ENCODE assay signal across 7 mouse cellular contexts in the genomic region with DNA sequence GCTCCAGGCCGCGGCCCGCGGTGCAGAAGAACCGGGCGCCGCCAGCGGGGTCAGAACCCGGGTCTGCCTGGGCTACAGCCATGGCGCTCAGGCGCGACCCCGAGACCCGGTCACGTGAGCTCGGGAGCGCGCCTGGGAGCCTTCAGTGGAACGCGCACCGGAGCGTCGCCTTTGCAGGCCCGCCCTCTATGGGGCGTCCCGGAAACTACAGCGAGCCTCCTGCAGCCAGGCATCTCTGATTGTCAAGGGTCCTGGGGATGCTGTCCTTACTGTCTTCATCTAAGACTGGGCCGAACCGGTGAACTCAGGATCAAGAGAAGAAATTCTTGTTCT. TPM values are rescaled to one million over a fixed set of nuclear protein-coding genes. Genes with fewer than 3 reads are reported as not detected.
A peak's percentile ranks its signal among the peaks of the same experiment; 100 is the strongest.
DNase-seq lines count a peak whose midpoint lies in the region; ATAC-seq lines count a peak whose summit lies in the region.

Gene Thumpd2, minus strand, starts transcription at position 104 of the 333 bp plus-strand sequence.

- peak within 1 kb of the TSS; percentile 81 for H3K4me3 ChIP-seq in embryonic facial prominence, embryonic 12.5 days
- H3K4me3 ChIP-seq in limb, embryonic 11.5 days (ENCODE audit: low read depth, low read length): peak within 1 kb of the TSS; percentile 62
- peak within 1 kb of the TSS; percentile 88 for H3K4me3 ChIP-seq in midbrain, embryonic 14.5 days (replicated peaks; ENCODE audit: low read depth, low read length)

- H3K27ac ChIP-seq in embryonic facial prominence, embryonic 12.5 days: peak within 1 kb of the TSS; percentile 73
- no peak within 1 kb of the TSS for H3K27ac ChIP-seq in limb, embryonic 11.5 days (replicated peaks; ENCODE audit: low read depth, low read length)
- peak within 1 kb of the TSS; percentile 61 for H3K27ac ChIP-seq in midbrain, embryonic 14.5 days (replicated peaks; ENCODE audit: low read depth, low read length)

- peak; percentile 84 for ATAC-seq in embryonic facial prominence, embryonic 12.5 days (ENCODE audit: insufficient number of reproducible peaks, insufficient read depth, low FRiP score, low TSS enrichment)
- peak; percentile 89 for ATAC-seq in limb, embryonic 11.5 days (ENCODE audit: insufficient number of reproducible peaks, low FRiP score, low TSS enrichment, low read depth)
- peak; percentile 95 for ATAC-seq in midbrain, embryonic 14.5 days (ENCODE audit: low FRiP score, low TSS enrichment)

- DNase-seq in adrenal gland, postnatal 25 days: peak; percentile 90
- DNase-seq in heart, adult 11 months: peak; percentile 99
- DNase-seq in kidney, adult 18-20 months: peak; percentile 91
- peak; percentile 95 for DNase-seq in limb, embryonic 11.5 days (ENCODE audit: low spot score)
- peak; percentile 98 for DNase-seq in midbrain, embryonic 14.5 days
- peak; percentile 77 to 90 for DNase-seq in spleen, adult 18-20 months

- peak within 1 kb of the TSS; percentile 91 for H3K9ac ChIP-seq in embryonic facial prominence, embryonic 12.5 days
- peak within 1 kb of the TSS; percentile 96 for H3K9ac ChIP-seq in limb, embryonic 11.5 days (ENCODE audit: low read length)
- H3K9ac ChIP-seq in midbrain, embryonic 14.5 days (replicated peaks; ENCODE audit: low read length): peak within 1 kb of the TSS; percentile 93

- peaks cover 6% of the 10 kb centered on the region; the same call in 1 of the 2 replicates for H3K4me1 ChIP-seq in embryonic facial prominence, embryonic 12.5 days
- no peaks in the 10 kb centered on the region for H3K4me1 ChIP-seq in limb, embryonic 11.5 days (ENCODE audit: control insufficient read depth, insufficient read depth, low read length)
- 0 out of 2 replicates have a peak, but pooled peaks cover 4% of the 10 kb centered on the region for H3K4me1 ChIP-seq in midbrain, embryonic 14.5 days (ENCODE audit: control insufficient read depth, insufficient read depth, low read length)

- H3K4me2 ChIP-seq in embryonic facial prominence, embryonic 12.5 days (replicated peaks): peak within 1 kb of the TSS; percentile 58
- H3K4me2 ChIP-seq in limb, embryonic 11.5 days (ENCODE audit: low read depth, severe bottlenecking): peak within 1 kb of the TSS; percentile 49
- peak within 1 kb of the TSS; percentile 76 for H3K4me2 ChIP-seq in midbrain, embryonic 14.5 days (ENCODE audit: low read length)

- no peaks in the 10 kb centered on the region for H3K27me3 ChIP-seq in embryonic facial prominence, embryonic 12.5 days
- H3K27me3 ChIP-seq in limb, embryonic 11.5 days (ENCODE audit: control insufficient read depth, insufficient read depth, low read length): no peaks in the 10 kb centered on the region
- H3K27me3 ChIP-seq in midbrain, embryonic 14.5 days (ENCODE audit: control insufficient read depth, insufficient read depth, low read length): no peaks in the 10 kb centered on the region

- WGBS in embryonic facial prominence, embryonic 12.5 days: 1% methylated on average over 29 of the region's 29 CpGs
- WGBS in limb, embryonic 11.5 days: 2% methylated on average over 29 of the region's 29 CpGs
- 1% methylated on average over 29 of the region's 29 CpGs for WGBS in midbrain, embryonic 14.5 days

- no peaks in the 10 kb centered on the region for H3K36me3 ChIP-seq in embryonic facial prominence, embryonic 12.5 days
- no peaks in the 10 kb centered on the region; the same call in 1 of the 2 replicates for H3K36me3 ChIP-seq in limb, embryonic 11.5 days (ENCODE audit: control insufficient read depth, insufficient read depth, low read length)
- no peaks in the 10 kb centered on the region for H3K36me3 ChIP-seq in midbrain, embryonic 14.5 days (ENCODE audit: control insufficient read depth, insufficient read depth, low read length)

- no peaks in the 10 kb centered on the region for H3K9me3 ChIP-seq in embryonic facial prominence, embryonic 12.5 days
- no peaks in the 10 kb centered on the region for H3K9me3 ChIP-seq in limb, embryonic 11.5 days (ENCODE audit: control insufficient read depth, low read length)
- no peaks in the 10 kb centered on the region for H3K9me3 ChIP-seq in midbrain, embryonic 14.5 days (ENCODE audit: control insufficient read depth, low read length)

RNA-seq across cellular contexts. Expression of gene Thumpd2, which starts in this region (rescaled TPM):
- total RNA-seq in adrenal gland, postnatal 25 days (2021): 7.9 and 11.2 TPM in 2 replicates
- polyA plus RNA-seq in embryonic facial prominence, embryonic 12.5 days (2016; fragmentation: Nextera tagmentation; extraction: Ambion mirVana): 16.4 and 17.9 TPM in 2 replicates
- polyA plus RNA-seq in limb, embryonic 11.5 days (2014; fragmentation: Nextera tagmentation; extraction: Ambion mirVana): 15.0 and 15.8 TPM in 2 replicates
- polyA plus RNA-seq in midbrain, embryonic 14.5 days (2014; fragmentation: Nextera tagmentation; extraction: Ambion mirVana): 7.6 and 9.1 TPM in 2 replicates
